Mouse (Mus musculus) lung, postnatal 0 days (tissue): ENCODE data around the gene Sac3d1. TPM values are rescaled to one million over a fixed set of nuclear protein-coding genes. Genes with fewer than 3 reads are reported as not detected.

Source experiments
- ATAC-seq: fragments of 200-750 bp; cut with Nextera tagmentation; 2 replicates; pipeline ENCODE4 v1.8.0; 2017; ENCODE audit warnings: moderate library complexity
- DNase-seq: peaks from one replicate; pipeline ENCODE4 v3.0.0-alpha.2; 2016; ENCODE audit warnings: low spot score
- H3K27ac ChIP-seq: fragments of 300-500 bp; sonication (generic); 2 replicates; pipeline ENCODE4 v1.5.1; 2014; ENCODE audit warnings: antibody characterized with exemption, mild to moderate bottlenecking, low read length, mixed read lengths
- H3K27me3 ChIP-seq: fragments of 300-500 bp; sonication (generic); replicated peaks from 2 replicates; pipeline ENCODE4 v1.6.1; 2014; ENCODE audit warnings: low read length, mixed read lengths; ENCODE audit not compliant: insufficient read depth
- H3K36me3 ChIP-seq: fragments of 300-500 bp; sonication (generic); 2 replicates; pipeline ENCODE4 v1.6.1; 2014; ENCODE audit warnings: low read length, mixed read lengths; ENCODE audit not compliant: insufficient read depth
- H3K4me1 ChIP-seq: fragments of 300-500 bp; sonication (generic); 2 replicates; pipeline ENCODE4 v1.6.1; 2014; ENCODE audit warnings: antibody characterized with exemption, low read depth, low read length, mixed read lengths; ENCODE audit not compliant: insufficient read depth
- H3K4me2 ChIP-seq: fragments of 300-500 bp; sonication (generic); replicated peaks from 2 replicates; pipeline ENCODE4 v1.6.1; 2014; ENCODE audit warnings: low read depth, mild to moderate bottlenecking, low read length, moderate library complexity, mixed read lengths
- H3K4me3 ChIP-seq: fragments of 300-500 bp; sonication (generic); 2 replicates; pipeline ENCODE4 v1.5.1; 2014; ENCODE audit warnings: low read depth, low read length
- H3K9ac ChIP-seq: fragments of 300-500 bp; sonication (generic); replicated peaks from 2 replicates; pipeline ENCODE4 v1.6.1; 2014; ENCODE audit warnings: low read depth, mild to moderate bottlenecking
- H3K9me3 ChIP-seq: fragments of 300-500 bp; sonication (generic); 2 replicates; pipeline ENCODE4 v1.6.1; 2016; ENCODE audit warnings: low read length, mixed read lengths
- CTCF ChIP-seq: IDR thresholded peaks from 2 replicates; pipeline ENCODE4 v1.5.1; 2016; ENCODE audit warnings: antibody characterized with exemption, mild to moderate bottlenecking
- EP300 ChIP-seq: IDR thresholded peaks from 2 replicates; pipeline ENCODE4 v1.6.1; 2016; ENCODE audit warnings: antibody characterized with exemption, mild to moderate bottlenecking, control low read depth
- WGBS: fragments of 180-500 bp; shearing (Covaris S2); extraction: QIAGEN DNeasy Blood & Tissue Kit; methylation state at CpG from one replicate; pipeline ENCODE4 v1.1.7; 2014; 5-methylcytosine and 5-hydroxymethylcytosine counted together
- polyA plus RNA-seq: library from polyadenylated mRNA; unstranded; fragments of >200 nt; fragmentation: Nextera tagmentation; extraction: Ambion mirVana; gene quantifications from 2 replicates; pipeline ENCODE4 v1.2.1, GENCODE M21; 2015

Gene Sac3d1
- polyA plus RNA-seq, 1 experiment from 2014 or later = 24.5 TPM

DNA sequence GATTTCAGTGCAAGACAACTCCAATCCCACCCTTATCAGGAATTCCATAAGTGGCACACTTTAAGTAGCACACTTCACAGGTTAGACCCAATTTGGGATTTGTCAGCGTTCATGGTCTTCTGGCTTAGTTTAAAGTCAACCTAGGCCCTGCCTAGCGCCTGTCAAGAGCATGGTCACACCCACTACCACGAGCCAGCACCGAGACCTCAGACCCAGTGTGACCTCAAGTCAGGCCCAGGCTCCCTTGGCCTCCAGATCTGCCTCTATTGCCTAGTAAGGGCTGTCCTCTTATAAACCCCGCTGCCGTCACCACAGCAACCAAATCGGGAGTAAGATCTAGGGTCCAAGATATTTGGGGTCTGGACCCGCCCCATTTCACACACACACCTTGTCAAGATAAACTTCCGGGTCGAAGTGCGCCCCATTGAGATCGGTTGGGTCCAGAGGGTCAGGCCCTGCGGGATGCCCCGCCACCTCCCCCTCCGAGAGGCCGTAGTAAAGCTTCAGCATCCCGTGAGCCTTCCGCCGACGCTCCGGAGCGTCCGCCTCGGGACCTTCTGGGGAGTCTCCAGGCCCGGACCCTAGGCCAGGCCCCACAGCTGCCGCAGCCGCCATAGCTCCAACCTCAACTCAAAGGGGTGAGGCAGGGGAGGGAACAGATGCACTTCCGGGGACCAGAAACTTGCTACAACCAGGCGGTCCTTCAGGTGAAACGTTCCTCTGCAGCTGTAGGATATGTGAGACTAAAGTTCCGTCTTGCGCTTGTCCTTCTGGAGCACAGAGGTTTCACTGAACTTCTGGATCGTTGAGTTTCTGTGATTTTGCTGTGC is 41.7 kb downstream of the Sac3d1 start, which contains the start of gene Vps51:
Vps51 (minus strand) TSS at position 668 of the 830 bp plus-strand sequence.
- ATAC-seq = peak; percentile 93
- TF ChIP-seq CTCF (no peak), EP300 (0 out of 2 replicates have a peak, but pooled peaks have one; percentile 39)

GRCm38 (mm10) chr19:6073889-6074288 is 44.6 kb downstream of the Sac3d1 start:
- ATAC-seq (no peak), DNase-seq (no peak)
- Histone ChIP-seq H3K4me2 (no peak overlapping the region), H3K27me3 (no peaks in the 10 kb centered on the region), H3K9ac (no peak overlapping the region), H3K36me3 (peaks cover 12% of the 10 kb centered on the region; the same call in 1 of the 2 replicates), H3K27ac (no peak overlapping the region), H3K4me1 (peaks cover 8% of the 10 kb centered on the region; the same call in 1 of the 2 replicates), H3K9me3 (no peaks in the 10 kb centered on the region), H3K4me3 (no peak overlapping the region)
- TF ChIP-seq CTCF (no peak), EP300 (no peak)
- WGBS = 89% methylated on average over 5 of the region's 5 CpGs

More for the DNA sequence above, 41.7 kb downstream of the Sac3d1 start, which contains the start of gene Vps51:
- DNase-seq = peak; percentile 96
- WGBS = 1% methylated on average over 33 of the region's 33 CpGs
- H3K9me3 ChIP-seq = no peaks in the 10 kb centered on the region
- peak within 1 kb of the TSS; percentile 57 for H3K4me2 ChIP-seq
- H3K36me3 ChIP-seq = peaks cover 16% of the 10 kb centered on the region; the same call in 1 of the 2 replicates
- peak within 1 kb of the TSS; percentile 69 for H3K4me3 ChIP-seq
- peak within 1 kb of the TSS; percentile 64 for H3K9ac ChIP-seq
- peaks cover 8% of the 10 kb centered on the region; the same call in 1 of the 2 replicates for H3K4me1 ChIP-seq
- no peaks in the 10 kb centered on the region for H3K27me3 ChIP-seq
- H3K27ac ChIP-seq = peak within 1 kb of the TSS; percentile 81

GRCm38 (mm10) chr19:6071261-6071660 is 47.2 kb downstream of the Sac3d1 start:
- Histone ChIP-seq H3K4me2 (no peak overlapping the region), H3K4me1 (peaks cover 16% of the 10 kb centered on the region), H3K27me3 (no peaks in the 10 kb centered on the region), H3K27ac (no peak overlapping the region), H3K9me3 (no peaks in the 10 kb centered on the region), H3K4me3 (no peak overlapping the region), H3K36me3 (peaks cover 12% of the 10 kb centered on the region; the same call in 1 of the 2 replicates), H3K9ac (no peak overlapping the region)
- WGBS = 91% methylated on average over 19 of the region's 19 CpGs
- ATAC-seq (no peak), DNase-seq (no peak)
- TF ChIP-seq EP300 = no peak
- no peak for TF ChIP-seq CTCF

DNA sequence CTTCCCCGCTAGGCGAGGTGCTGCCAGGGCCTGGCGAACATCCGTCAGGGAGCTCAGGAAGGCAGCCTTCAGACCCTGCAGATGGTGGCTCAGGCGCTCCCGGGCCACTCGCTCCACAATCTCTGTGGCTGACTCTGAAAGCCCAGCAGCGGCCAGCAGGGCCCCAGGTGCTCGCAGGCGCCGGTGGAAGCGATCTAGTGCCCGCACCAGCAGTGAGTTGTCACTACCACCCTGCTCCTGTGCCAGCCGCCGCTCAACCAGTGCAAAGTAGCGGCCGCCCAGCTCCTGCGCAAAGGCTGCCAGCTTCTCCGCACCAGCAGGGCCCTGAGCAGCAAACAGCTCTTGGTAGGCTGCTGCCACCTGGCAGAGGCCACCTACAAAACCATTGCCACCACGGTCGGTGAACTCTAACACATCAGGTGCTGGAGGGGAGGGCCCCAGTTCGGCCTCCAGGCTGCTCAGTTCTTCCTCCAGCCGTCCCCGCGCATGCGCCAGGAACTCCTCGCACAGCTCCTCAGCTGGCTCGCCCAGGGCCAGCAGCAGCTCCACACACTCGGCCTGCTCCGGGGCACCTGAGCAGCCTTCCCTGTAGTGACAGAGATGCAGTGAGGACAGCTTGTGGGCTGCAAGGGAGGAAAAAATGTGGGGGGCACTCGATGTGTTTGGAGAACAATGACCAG is 47.7 kb downstream of the Sac3d1 start:
- Histone ChIP-seq H3K27me3 (no peaks in the 10 kb centered on the region), H3K4me1 (peaks cover 11% of the 10 kb centered on the region), H3K4me3 (no peak overlapping the region), H3K36me3 (peaks cover 12% of the 10 kb centered on the region; the same call in 1 of the 2 replicates), H3K9ac (no peak overlapping the region), H3K9me3 (no peaks in the 10 kb centered on the region), H3K4me2 (no peak overlapping the region), H3K27ac (no peak overlapping the region)
- no peak for ATAC-seq
- no peak for DNase-seq
- WGBS = 87% methylated on average over 31 of the region's 31 CpGs
- no peak for TF ChIP-seq EP300
- TF ChIP-seq CTCF = no peak

DNA sequence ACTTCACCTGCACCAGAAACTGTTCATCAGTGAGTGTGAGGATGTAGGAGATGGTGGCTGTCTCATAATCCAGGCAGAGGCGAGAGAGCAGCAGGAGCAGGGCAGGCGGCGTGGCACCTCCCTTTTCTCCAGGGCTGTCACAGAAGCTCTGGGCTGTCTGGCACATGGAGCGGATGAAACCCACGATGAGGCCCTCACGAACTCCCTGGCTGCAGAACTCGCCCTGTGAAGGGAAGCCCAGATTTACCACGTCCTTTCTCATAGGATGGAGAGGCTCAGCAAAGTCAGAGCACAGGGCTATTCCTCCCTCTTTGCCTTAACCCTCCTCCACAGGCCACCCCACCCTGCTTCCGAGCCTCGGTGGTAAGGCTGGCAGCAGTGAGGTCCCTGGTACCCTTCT is 48.6 kb downstream of the Sac3d1 start:
- peaks cover 11% of the 10 kb centered on the region for H3K4me1 ChIP-seq
- H3K27me3 ChIP-seq = no peaks in the 10 kb centered on the region
- no peak overlapping the region for H3K9ac ChIP-seq
- no peak for ATAC-seq
- no peak overlapping the region for H3K27ac ChIP-seq
- no peak overlapping the region for H3K4me3 ChIP-seq
- TF ChIP-seq CTCF (no peak), EP300 (no peak)
- H3K36me3 ChIP-seq = peaks cover 12% of the 10 kb centered on the region; the same call in 1 of the 2 replicates
- no peak overlapping the region for H3K4me2 ChIP-seq
- no peak for DNase-seq
- H3K9me3 ChIP-seq = no peaks in the 10 kb centered on the region
- 89% methylated on average over 10 of the region's 10 CpGs for WGBS

DNA sequence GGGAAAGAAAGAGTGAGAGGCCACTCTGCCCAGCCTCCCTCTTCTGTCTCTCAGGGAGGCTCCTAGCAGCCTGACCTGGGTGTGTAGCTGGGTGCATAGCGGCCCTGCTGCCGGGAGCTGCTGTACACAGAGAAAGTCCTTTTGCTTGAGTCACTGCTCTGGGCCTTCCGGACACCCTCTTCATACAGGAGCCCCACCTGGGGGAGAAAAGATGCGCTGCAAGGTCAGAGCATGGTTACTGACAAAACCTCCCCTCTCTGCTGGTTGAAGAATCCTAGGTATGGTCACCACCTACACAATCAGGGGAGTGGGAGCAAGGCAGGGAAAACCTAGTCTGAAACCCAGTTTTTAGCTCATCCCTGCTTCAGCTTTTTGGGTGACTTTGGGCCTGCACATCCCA is 49.5 kb downstream of the Sac3d1 start:
- ATAC-seq = no peak
- peaks cover 11% of the 10 kb centered on the region for H3K4me1 ChIP-seq
- 69% methylated on average over 4 of the region's 4 CpGs for WGBS
- TF ChIP-seq EP300 (no peak), CTCF (no peak)
- H3K9ac ChIP-seq = no peak overlapping the region
- H3K4me3 ChIP-seq = no peak overlapping the region
- H3K27ac ChIP-seq = no peak overlapping the region
- no peaks in the 10 kb centered on the region for H3K9me3 ChIP-seq
- H3K4me2 ChIP-seq = no peak overlapping the region
- DNase-seq = no peak
- H3K36me3 ChIP-seq = peaks cover 12% of the 10 kb centered on the region; the same call in 1 of the 2 replicates
- no peaks in the 10 kb centered on the region for H3K27me3 ChIP-seq
